Mouse (Mus musculus): ENCODE results near the gene Cd72. TPM values are rescaled to one million over a fixed set of nuclear protein-coding genes. Genes with fewer than 3 reads are reported as not detected.

Gene Cd72
- polyA plus RNA-seq, 1 experiment from 2014 or later: 5.2 TPM

- H3K27me3 ChIP-seq (ENCODE audit: control insufficient read depth, insufficient read depth, low read length): no peaks in the 10 kb centered on the region
- no peak overlapping the region for H3K9ac ChIP-seq (ENCODE audit: low read depth, low read length)
- H3K9me3 ChIP-seq (ENCODE audit: control insufficient read depth, low read length): no peaks in the 10 kb centered on the region
- H3K4me1 ChIP-seq (ENCODE audit: control insufficient read depth, insufficient read depth, low read length): peaks cover 10% of the 10 kb centered on the region
- H3K4me3 ChIP-seq (ENCODE audit: low read length): no peak overlapping the region
- no peak for ATAC-seq (ENCODE audit: low FRiP score, low TSS enrichment)
- no peak overlapping the region for H3K4me2 ChIP-seq (replicated peaks; ENCODE audit: low read depth, low read length)
- H3K27ac ChIP-seq (ENCODE audit: low read depth, low read length): no peak overlapping the region
- 86% methylated on average over 13 of the region's 13 CpGs for WGBS
- H3K36me3 ChIP-seq (ENCODE audit: control insufficient read depth, insufficient read depth, low read length): peaks cover 39% of the 10 kb centered on the region
Observed at GRCm38 (mm10) chr4:43447251-43447650, 7.2 kb downstream of the Cd72 start.

- peak; percentile 7; the same call in 1 of the 2 replicates for ATAC-seq (ENCODE audit: low FRiP score, low TSS enrichment)
- Histone ChIP-seq H3K9ac (ENCODE audit: low read depth, low read length) (peak overlapping the region; percentile 99), H3K9me3 (ENCODE audit: control insufficient read depth, low read length) (no peaks in the 10 kb centered on the region), H3K4me2 (replicated peaks; ENCODE audit: low read depth, low read length) (peak overlapping the region; percentile 71), H3K4me3 (ENCODE audit: low read length) (peak overlapping the region; percentile 96), H3K4me1 (ENCODE audit: control insufficient read depth, insufficient read depth, low read length) (peaks cover 10% of the 10 kb centered on the region), H3K36me3 (ENCODE audit: control insufficient read depth, insufficient read depth, low read length) (peaks cover 39% of the 10 kb centered on the region), H3K27me3 (ENCODE audit: control insufficient read depth, insufficient read depth, low read length) (no peaks in the 10 kb centered on the region), H3K27ac (ENCODE audit: low read depth, low read length) (peak overlapping the region; percentile 87)
- WGBS: 2% methylated on average over 24 of the region's 28 CpGs
Observed at GRCm38 (mm10) chr4:43443511-43443910, 10.9 kb downstream of the Cd72 start.

- Histone ChIP-seq H3K36me3 (ENCODE audit: control insufficient read depth, insufficient read depth, low read length) (peaks cover 30% of the 10 kb centered on the region), H3K4me3 (ENCODE audit: low read length) (peak overlapping the region; percentile 96), H3K9me3 (ENCODE audit: control insufficient read depth, low read length) (no peaks in the 10 kb centered on the region), H3K9ac (ENCODE audit: low read depth, low read length) (peak overlapping the region; percentile 99), H3K4me1 (ENCODE audit: control insufficient read depth, insufficient read depth, low read length) (peaks cover 10% of the 10 kb centered on the region), H3K27me3 (ENCODE audit: control insufficient read depth, insufficient read depth, low read length) (no peaks in the 10 kb centered on the region), H3K27ac (ENCODE audit: low read depth, low read length) (peak overlapping the region; percentile 93), H3K4me2 (replicated peaks; ENCODE audit: low read depth, low read length) (peak overlapping the region; percentile 71)
- under 1% methylated on average over 66 of the region's 88 CpGs for WGBS
- peak; percentile 81 for ATAC-seq (ENCODE audit: low FRiP score, low TSS enrichment)
Observed at GRCm38 (mm10) chr4:43442456-43443361, 11.7 kb downstream of the Cd72 start.

- peak overlapping the region; percentile 96 for H3K4me3 ChIP-seq (ENCODE audit: low read length)
- no peaks in the 10 kb centered on the region for H3K9me3 ChIP-seq (ENCODE audit: control insufficient read depth, low read length)
- H3K4me1 ChIP-seq (ENCODE audit: control insufficient read depth, insufficient read depth, low read length): peaks cover 10% of the 10 kb centered on the region
- ATAC-seq (ENCODE audit: low FRiP score, low TSS enrichment): peak; percentile 93
- H3K9ac ChIP-seq (ENCODE audit: low read depth, low read length): peak overlapping the region; percentile 99
- H3K4me2 ChIP-seq (replicated peaks; ENCODE audit: low read depth, low read length): peak overlapping the region; percentile 71
- under 1% methylated on average over 33 of the region's 33 CpGs for WGBS
- no peaks in the 10 kb centered on the region for H3K27me3 ChIP-seq (ENCODE audit: control insufficient read depth, insufficient read depth, low read length)
- H3K27ac ChIP-seq (ENCODE audit: low read depth, low read length): peak overlapping the region; percentile 93
- H3K36me3 ChIP-seq (ENCODE audit: control insufficient read depth, insufficient read depth, low read length): peaks cover 24% of the 10 kb centered on the region
Observed at GRCm38 (mm10) chr4:43442044-43442443, 12.4 kb downstream of the Cd72 start.

GRCm38 (mm10) chr4:43441639-43442038, 12.8 kb downstream of the Cd72 start, which contains the start of gene Tesk1:
TSS of gene Tesk1 (plus strand) at chr4:43441939.
- Histone ChIP-seq H3K4me1 (ENCODE audit: control insufficient read depth, insufficient read depth, low read length) (peaks cover 10% of the 10 kb centered on the region), H3K4me2 (replicated peaks; ENCODE audit: low read depth, low read length) (peak within 1 kb of the TSS; percentile 71), H3K27me3 (ENCODE audit: control insufficient read depth, insufficient read depth, low read length) (no peaks in the 10 kb centered on the region), H3K36me3 (ENCODE audit: control insufficient read depth, insufficient read depth, low read length) (peaks cover 20% of the 10 kb centered on the region), H3K4me3 (ENCODE audit: low read length) (peak within 1 kb of the TSS; percentile 96), H3K27ac (ENCODE audit: low read depth, low read length) (peak within 1 kb of the TSS; percentile 93), H3K9me3 (ENCODE audit: control insufficient read depth, low read length) (no peaks in the 10 kb centered on the region), H3K9ac (ENCODE audit: low read depth, low read length) (peak within 1 kb of the TSS; percentile 99)
- ATAC-seq (ENCODE audit: low FRiP score, low TSS enrichment): no peak
- 33% methylated on average over 4 of the region's 4 CpGs for WGBS

GRCm38 (mm10) chr4:43432832-43433231, 21.6 kb downstream of the Cd72 start:
- Histone ChIP-seq H3K27ac (ENCODE audit: low read depth, low read length) (no peak overlapping the region), H3K4me2 (replicated peaks; ENCODE audit: low read depth, low read length) (no peak overlapping the region), H3K9me3 (ENCODE audit: control insufficient read depth, low read length) (no peaks in the 10 kb centered on the region), H3K9ac (ENCODE audit: low read depth, low read length) (no peak overlapping the region), H3K27me3 (ENCODE audit: control insufficient read depth, insufficient read depth, low read length) (peaks cover 5% of the 10 kb centered on the region; the same call in 1 of the 2 replicates), H3K36me3 (ENCODE audit: control insufficient read depth, insufficient read depth, low read length) (no peaks in the 10 kb centered on the region), H3K4me3 (ENCODE audit: low read length) (no peak overlapping the region), H3K4me1 (ENCODE audit: control insufficient read depth, insufficient read depth, low read length) (peaks cover 4% of the 10 kb centered on the region; the same call in 1 of the 2 replicates)
- 80% methylated on average over 1 of the region's 1 CpGs for WGBS
- no peak for ATAC-seq (ENCODE audit: low FRiP score, low TSS enrichment)

GRCm38 (mm10) chr4:43431690-43432089, 22.7 kb downstream of the Cd72 start:
- Histone ChIP-seq H3K27me3 (ENCODE audit: control insufficient read depth, insufficient read depth, low read length) (peaks cover 14% of the 10 kb centered on the region), H3K27ac (ENCODE audit: low read depth, low read length) (no peak overlapping the region), H3K4me3 (ENCODE audit: low read length) (no peak overlapping the region), H3K9me3 (ENCODE audit: control insufficient read depth, low read length) (no peaks in the 10 kb centered on the region), H3K36me3 (ENCODE audit: control insufficient read depth, insufficient read depth, low read length) (peaks cover under 1% of the 10 kb centered on the region; the same call in 1 of the 2 replicates), H3K9ac (ENCODE audit: low read depth, low read length) (no peak overlapping the region), H3K4me1 (ENCODE audit: control insufficient read depth, insufficient read depth, low read length) (peaks cover 8% of the 10 kb centered on the region; the same call in 1 of the 2 replicates), H3K4me2 (replicated peaks; ENCODE audit: low read depth, low read length) (no peak overlapping the region)
- 3% methylated on average over 4 of the region's 4 CpGs for WGBS
- ATAC-seq (ENCODE audit: low FRiP score, low TSS enrichment): peak; percentile 44; the same call in 1 of the 2 replicates

- 3% methylated on average over 10 of the region's 10 CpGs for WGBS
- Histone ChIP-seq H3K9ac (ENCODE audit: low read depth, low read length) (no peak within 1 kb of the TSS), H3K27ac (ENCODE audit: low read depth, low read length) (no peak within 1 kb of the TSS)
Observed at GRCm38 (mm10) chr4:43428946-43429345, 25.5 kb downstream of the Cd72 start, which contains the start of gene Fam166b. TSS of gene Fam166b (minus strand) at chr4:43429134.

More at GRCm38 (mm10) chr4:43428946-43429345, 25.5 kb downstream of the Cd72 start, which contains the start of gene Fam166b:
- H3K27me3 ChIP-seq (ENCODE audit: control insufficient read depth, insufficient read depth, low read length): peaks cover 38% of the 10 kb centered on the region
- no peak within 1 kb of the TSS for H3K4me3 ChIP-seq (ENCODE audit: low read length)
- H3K4me2 ChIP-seq (replicated peaks; ENCODE audit: low read depth, low read length): peak within 1 kb of the TSS; percentile 15; the same call in 1 of the 2 replicates
- H3K9me3 ChIP-seq (ENCODE audit: control insufficient read depth, low read length): no peaks in the 10 kb centered on the region
- peak; percentile 17; the same call in 1 of the 2 replicates for ATAC-seq (ENCODE audit: low FRiP score, low TSS enrichment)
- peaks cover 26% of the 10 kb centered on the region for H3K36me3 ChIP-seq (ENCODE audit: control insufficient read depth, insufficient read depth, low read length)
- H3K4me1 ChIP-seq (ENCODE audit: control insufficient read depth, insufficient read depth, low read length): peaks cover 16% of the 10 kb centered on the region; the same call in 1 of the 2 replicates

Measured in kidney, embryonic 14.5 days (tissue).